Mouse (Mus musculus): ENCODE results near the gene Hormad2.

Gene Hormad2

GRCm38 (mm10) chr11:4299735-4300474 lies 141.0 kb downstream of the Hormad2 start:
- DNase-seq: no peak

GRCm38 (mm10) chr11:4299191-4299590 lies 141.7 kb downstream of the Hormad2 start:
- no peak for DNase-seq

GRCm38 (mm10) chr11:4298615-4299014 lies 142.3 kb downstream of the Hormad2 start:
- DNase-seq: no peak

- no peak for DNase-seq
These were observed 143.2 kb downstream of the Hormad2 start for GRCm38 (mm10) chr11:4297753-4298152.

GRCm38 (mm10) chr11:4296610-4297275 lies 144.2 kb downstream of the Hormad2 start:
- DNase-seq: no peak

Data from thymus, postnatal 14 days (tissue).